ENCODE assay signal across 9 mouse cellular contexts in genomic region chr2:30719611-30720290, GRCm38 (mm10).
DNase-seq lines count a peak whose midpoint lies in the region; ATAC-seq lines count a peak whose summit lies in the region.
"Had no signal": no experiment of that assay in that cellular context is flagged by ENCODE, and none has a peak within 500 bp of the region (broad histone marks: within the 10 kb centered on the region; RNA-seq: fewer than 3 reads in every experiment).

No protein-coding gene starts in this region.

- 21% methylated on average over 8 of the region's 8 CpGs for whole genome bisulfite sequencing in heart, embryonic 10.5 days
- 13% methylated on average over 8 of the region's 8 CpGs for WGBS in forebrain, embryonic 16.5 days

- ATAC-seq in forebrain, embryonic 16.5 days: no peak
- ATAC-seq in erythroid progenitor cell, adult 5-6 weeks (replicated peaks; ENCODE audit: low FRiP score, poor library complexity, severe bottlenecking): no peak

- no peaks in the 10 kb centered on the region for H3K9me3 ChIP-seq in heart, embryonic 10.5 days
- no peaks in the 10 kb centered on the region for H3K9me3 ChIP-seq in forebrain, embryonic 16.5 days (ENCODE audit: control insufficient read depth, low read length)

- no peaks in the 10 kb centered on the region for H3K36me3 ChIP-seq in heart, embryonic 10.5 days
- no peaks in the 10 kb centered on the region for H3K36me3 ChIP-seq in forebrain, embryonic 16.5 days (ENCODE audit: control insufficient read depth, insufficient read depth)

- H3K4me1 ChIP-seq in heart, embryonic 10.5 days: peaks cover 88% of the 10 kb centered on the region
- H3K4me1 ChIP-seq in forebrain, embryonic 16.5 days (replicated peaks; ENCODE audit: control insufficient read depth, insufficient read depth, low read length): peaks cover 80% of the 10 kb centered on the region

- intact Hi-C loops in heart, postnatal 14 days (cut with DNase I): loop anchor here (2.0 to 5.0 kb wide), 4 partner anchors 38 to 279 kb away; no protein-coding TSS in a partner anchor

- H3K4me3 ChIP-seq in heart, embryonic 10.5 days: peak overlapping the region; percentile 51
- H3K4me3 ChIP-seq in forebrain, embryonic 16.5 days (replicated peaks; ENCODE audit: low read length): peak overlapping the region; percentile 33

- H3K27me3 ChIP-seq in heart, embryonic 10.5 days (ENCODE audit: insufficient read depth, poor library complexity, severe bottlenecking): no peaks in the 10 kb centered on the region
- H3K27me3 ChIP-seq in forebrain, embryonic 16.5 days (replicated peaks; ENCODE audit: control insufficient read depth, insufficient read depth, low read length): no peaks in the 10 kb centered on the region
- H3K27me3 ChIP-seq: Patski had no signal

- H3K27ac ChIP-seq in heart, embryonic 10.5 days: peak overlapping the region; percentile 94
- H3K27ac ChIP-seq in forebrain, embryonic 16.5 days (ENCODE audit: low read length): peak overlapping the region; percentile 100

- DNase-seq in heart, embryonic 10.5 days (ENCODE audit: low spot score): no peak
- no peak for DNase-seq in heart, postnatal 14 days
- peak; percentile 66 for DNase-seq in brain, adult 2 months (ENCODE audit: low read depth, low spot score)
- DNase-seq in kidney, postnatal 14 days: peak; percentile 54
- peak; percentile 32 for DNase-seq in naive thymus-derived CD4-positive, alpha-beta T cell, adult 2 months (ENCODE audit: low read depth)
- DNase-seq in B cell, adult 2 months: no peak

- H3K9ac ChIP-seq in forebrain, embryonic 16.5 days (replicated peaks; ENCODE audit: low read depth, low read length): peak overlapping the region; percentile 82

- H3K4me2 ChIP-seq in forebrain, embryonic 16.5 days (ENCODE audit: low read length): peak overlapping the region; percentile 81

Comparison
In these comparisons a context has a peak if more than half of its experiments do, and no peak if none do; other contexts are left out.
1. DNase-seq: peak in brain, adult 2 months (single experiment), kidney, postnatal 14 days (single experiment) and naive thymus-derived CD4-positive, alpha-beta T cell, adult 2 months (single experiment); none in heart, embryonic 10.5 days (single experiment), heart, postnatal 14 days (0 of 2) and B cell, adult 2 months (0 of 2).